Mouse (Mus musculus): ENCODE measurements at regions not wholly inside any gene's neighbourhood (a gene's known extent, or its start where the extent isn't known, plus 50 kb on each side); places are given as distances from the start of the nearest gene placed in this dataset.

DNA sequence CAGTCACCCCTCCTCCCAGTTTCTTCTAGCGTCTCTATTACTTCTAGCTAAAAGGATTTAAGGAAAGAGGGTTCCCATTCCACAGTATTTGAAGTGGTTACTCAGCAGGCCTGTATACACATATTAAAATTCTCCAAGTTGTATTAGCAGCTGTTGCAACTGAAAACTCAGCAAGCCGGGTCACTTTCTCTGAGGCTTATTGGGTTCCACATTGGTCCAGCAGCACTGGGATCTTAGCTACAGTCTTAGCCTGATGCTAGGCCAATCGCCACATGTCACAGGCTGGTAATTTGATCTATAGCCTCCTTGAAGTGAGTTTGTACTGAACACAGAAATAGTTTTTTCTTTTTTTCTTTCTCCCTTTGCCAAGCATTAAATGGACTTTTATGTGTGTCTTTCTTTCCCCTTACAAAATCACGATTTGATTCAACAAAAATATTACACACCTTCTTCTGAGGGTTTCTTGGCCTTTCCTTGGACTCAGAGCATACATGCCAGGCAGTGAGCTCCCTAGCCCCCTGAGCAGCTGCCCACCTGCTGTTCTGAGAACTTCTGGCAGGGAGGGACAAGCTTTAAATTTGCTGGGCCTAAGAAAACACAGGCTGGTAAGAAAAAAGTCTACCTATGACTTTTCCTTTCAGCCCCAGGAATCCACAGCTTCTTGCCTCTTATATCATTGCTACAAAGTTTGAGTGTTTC lies 297.3 kb downstream of the Kcnrg start:
- no peak for DNase-seq (ENCODE audit: low spot score)

DNA sequence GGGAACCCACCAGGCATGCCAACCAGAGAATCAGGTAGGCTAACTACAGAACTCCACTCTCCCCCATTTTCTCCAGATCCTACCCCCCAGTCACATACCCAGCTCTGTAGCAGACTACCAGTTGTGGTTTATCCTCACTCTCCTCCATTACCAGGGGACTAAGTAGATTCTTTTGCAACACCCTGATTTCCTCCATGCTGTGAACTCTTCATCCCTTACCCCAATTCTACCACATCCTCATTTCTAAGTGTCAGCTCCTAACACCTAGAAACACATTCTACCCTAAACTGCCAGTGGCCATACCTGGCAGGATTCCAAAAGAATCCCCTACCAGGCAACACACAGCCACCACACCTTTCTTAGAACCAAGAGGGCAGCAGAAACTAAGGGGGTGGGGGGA lies 310.9 kb downstream of the Kcnrg start:
- no peak for DNase-seq (ENCODE audit: low spot score)

- DNase-seq (ENCODE audit: low spot score) = no peak
Observed at GRCm38 (mm10) chr14:61931811-61932210, 324.6 kb downstream of the Kcnrg start.

- no peak for DNase-seq (ENCODE audit: low spot score)
Observed at GRCm38 (mm10) chr14:61941682-61942081, 334.4 kb downstream of the Kcnrg start.

DNA sequence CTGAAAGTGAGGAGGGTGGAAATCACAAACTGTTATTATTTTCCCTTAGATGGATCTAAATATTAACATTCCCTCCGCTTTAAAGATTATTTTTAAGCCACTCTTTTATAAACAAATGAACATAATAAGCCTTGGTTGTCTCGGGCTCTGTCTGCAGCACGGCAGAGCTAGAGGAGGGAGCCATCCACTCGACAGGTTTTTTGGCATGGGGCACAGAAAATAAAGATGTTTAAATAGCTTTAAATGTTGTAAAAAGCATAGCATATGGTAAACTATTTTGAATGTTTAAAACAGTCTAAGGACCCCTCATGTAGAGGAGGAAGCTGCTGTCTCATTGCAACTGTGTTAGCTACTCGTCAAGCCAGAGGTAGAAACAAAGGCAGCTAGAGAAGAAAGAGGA lies 338.4 kb downstream of the Kcnrg start:
- DNase-seq (ENCODE audit: low spot score) = no peak

- DNase-seq (ENCODE audit: low spot score) = no peak
Observed at GRCm38 (mm10) chr14:61949446-61949845, 342.2 kb downstream of the Kcnrg start.

DNA sequence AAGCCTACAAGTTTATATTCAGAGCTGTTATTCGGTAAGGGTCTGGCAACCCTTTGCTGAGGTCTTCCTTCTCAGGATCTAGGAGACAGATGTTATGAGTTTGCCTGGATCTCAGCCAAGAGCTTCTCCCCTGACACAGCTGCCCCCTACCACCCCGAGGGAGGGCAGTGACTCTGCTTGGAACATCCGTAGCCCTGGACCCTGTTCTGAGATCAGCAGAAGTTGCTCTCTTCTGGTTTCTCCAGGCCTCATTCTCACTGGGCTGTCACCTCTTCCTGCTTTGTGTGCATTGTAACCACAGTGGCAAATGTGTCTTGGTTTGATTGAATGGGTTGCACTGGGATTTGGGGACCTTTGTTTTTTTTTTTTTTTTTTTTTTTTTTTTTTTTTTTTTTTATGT lies 342.4 kb upstream of the Rnaseh2b start:
- no peak for DNase-seq (ENCODE audit: low spot score)

DNA sequence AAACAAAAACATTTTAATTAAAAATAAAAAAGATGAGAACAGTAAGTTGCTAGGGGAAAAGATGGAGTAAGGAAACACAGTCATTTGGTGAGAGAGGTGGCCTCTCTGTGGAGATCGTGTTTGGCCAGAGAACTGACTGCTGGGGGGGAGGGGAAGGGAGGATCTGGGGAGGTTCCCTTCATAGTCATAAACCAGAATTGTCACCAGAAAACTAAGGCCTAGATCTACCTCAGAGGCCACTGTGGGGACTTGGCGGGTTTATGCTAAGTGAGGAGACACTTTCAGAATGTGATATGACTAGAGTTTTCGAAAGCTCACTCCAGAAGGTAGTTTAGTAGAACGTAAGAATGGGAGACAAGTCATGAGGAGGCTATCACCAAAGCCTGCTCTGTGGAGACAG lies 339.4 kb upstream of the Rnaseh2b start:
- DNase-seq (ENCODE audit: low spot score) = no peak

GRCm38 (mm10) chr14:61955416-61955815 lies 337.0 kb upstream of the Rnaseh2b start:
- no peak for DNase-seq (ENCODE audit: low spot score)

GRCm38 (mm10) chr14:61960243-61960957 lies 332.0 kb upstream of the Rnaseh2b start:
- no peak for DNase-seq (ENCODE audit: low spot score)

DNA sequence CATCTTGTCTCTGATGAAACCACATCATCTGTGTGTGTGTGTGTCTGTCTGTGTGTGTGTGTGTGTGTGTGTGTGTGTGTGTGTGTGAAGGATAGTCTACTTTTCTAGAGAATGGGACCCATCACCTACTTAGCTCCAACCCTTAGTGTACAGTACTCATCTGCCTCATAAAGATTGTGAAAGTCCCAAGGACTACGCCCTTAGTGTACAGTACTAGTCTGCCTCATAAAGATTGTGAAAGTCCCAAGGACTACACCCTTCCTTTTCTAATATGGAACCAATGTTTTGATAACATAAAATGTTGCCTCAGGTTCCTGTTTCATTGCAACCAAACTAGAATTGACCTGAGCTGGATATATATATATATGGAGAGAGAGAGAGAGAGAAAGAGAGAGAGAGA lies 323.9 kb upstream of the Rnaseh2b start:
- DNase-seq (ENCODE audit: low spot score) = no peak

DNA sequence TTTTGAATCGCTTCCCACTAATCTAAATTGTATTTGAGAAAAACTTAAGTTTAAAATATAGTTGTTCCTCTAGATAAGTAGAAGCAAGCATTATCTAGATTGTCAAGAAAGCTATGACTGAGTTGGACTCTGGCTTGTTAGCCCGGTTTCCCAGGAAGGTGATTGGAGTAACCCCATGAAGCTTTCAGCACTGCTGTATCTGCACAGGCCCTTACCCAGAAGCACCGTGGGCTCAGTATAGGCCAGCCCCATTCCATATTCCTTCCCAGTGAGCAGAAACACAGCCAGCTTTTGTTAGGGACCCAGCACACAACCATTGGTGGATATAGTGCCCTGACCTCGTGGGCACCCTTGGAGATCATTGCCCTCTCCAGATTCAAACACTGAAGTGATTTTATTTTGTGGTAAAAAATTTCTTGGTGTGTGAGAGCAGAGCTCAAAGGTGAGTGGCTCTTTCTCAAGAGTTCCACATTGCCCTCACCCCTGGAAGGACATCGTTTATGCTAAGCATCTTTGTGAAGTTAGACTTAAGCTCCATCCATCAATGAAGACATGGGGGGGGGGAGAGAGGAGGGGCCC lies 323.3 kb upstream of the Rnaseh2b start:
- no peak for DNase-seq (ENCODE audit: low spot score)

GRCm38 (mm10) chr14:61970591-61970990 lies 321.8 kb upstream of the Rnaseh2b start:
- no peak for DNase-seq (ENCODE audit: low spot score)

GRCm38 (mm10) chr14:61971100-61972088 lies 321.0 kb upstream of the Rnaseh2b start:
- no peak for DNase-seq (ENCODE audit: low spot score)

DNA sequence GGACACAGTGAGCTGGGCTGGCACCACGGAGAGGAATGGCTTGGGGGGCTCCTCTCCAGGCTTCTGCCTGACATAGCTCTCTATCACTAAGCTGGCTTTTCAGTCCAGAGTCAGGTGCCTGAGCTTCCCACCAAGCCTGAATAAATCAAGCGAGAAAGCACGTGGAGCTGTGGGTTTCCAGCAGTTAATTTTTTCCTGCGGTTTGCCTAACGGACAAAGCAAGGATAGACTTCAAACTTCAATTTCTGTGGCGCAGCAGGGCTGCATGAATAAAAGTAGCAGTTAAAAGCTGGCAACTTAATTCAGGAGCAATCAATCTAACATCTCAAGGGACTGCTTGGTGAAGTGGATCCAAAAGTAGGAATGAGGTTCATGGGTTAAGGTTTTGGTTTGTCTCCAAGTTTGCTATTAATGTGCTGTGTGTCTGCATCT lies 317.1 kb upstream of the Rnaseh2b start:
- no peak for DNase-seq (ENCODE audit: low spot score)

GRCm38 (mm10) chr14:61980581-61980980 lies 311.8 kb upstream of the Rnaseh2b start:
- no peak for DNase-seq (ENCODE audit: low spot score)

DNA sequence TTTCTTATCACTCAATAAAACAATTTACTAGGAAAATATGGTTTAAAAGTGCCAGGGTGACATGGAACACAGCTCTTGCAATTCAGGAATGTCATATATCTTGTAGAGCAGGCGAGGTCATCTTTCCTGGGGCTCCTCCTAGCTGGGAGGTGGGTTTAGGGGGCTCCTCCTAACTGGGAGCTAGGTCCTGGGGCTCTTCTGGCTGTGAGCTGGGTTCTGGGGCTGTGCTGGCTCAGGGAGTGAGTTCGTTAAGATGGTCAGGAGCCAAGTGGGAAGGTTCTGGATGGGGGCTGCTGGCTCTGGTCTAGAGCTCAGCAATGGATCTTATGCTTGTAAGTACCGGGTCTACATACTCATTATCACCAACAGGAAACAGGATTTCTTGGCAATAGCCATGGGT lies 306.8 kb upstream of the Rnaseh2b start:
- DNase-seq (ENCODE audit: low spot score) = no peak

GRCm38 (mm10) chr14:61986203-61986602 lies 306.2 kb upstream of the Rnaseh2b start:
- no peak for DNase-seq (ENCODE audit: low spot score)

- no peak for DNase-seq (ENCODE audit: low spot score)
Observed at GRCm38 (mm10) chr14:61995253-61995652, 297.1 kb upstream of the Rnaseh2b start.

DNA sequence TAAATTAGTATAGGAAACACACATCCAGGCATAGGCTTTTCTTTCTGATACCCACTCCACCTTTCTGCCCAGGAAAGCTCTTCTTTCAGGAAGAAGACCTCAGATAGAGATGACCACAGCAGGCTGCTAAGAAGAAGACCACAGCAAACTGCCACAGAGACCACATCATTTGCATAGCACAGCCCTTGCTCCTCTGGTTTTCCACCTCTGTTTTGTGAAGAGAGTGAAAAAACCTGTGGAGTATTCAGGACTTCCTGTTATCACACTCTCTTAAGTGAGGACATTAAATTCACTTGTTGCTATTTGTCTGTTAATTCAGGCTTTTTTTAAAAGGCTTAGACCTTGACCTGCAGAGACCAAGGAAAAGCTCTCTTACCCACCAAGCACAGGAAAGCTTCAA lies 294.7 kb upstream of the Rnaseh2b start:
- DNase-seq (ENCODE audit: low spot score) = no peak

- DNase-seq (ENCODE audit: low spot score) = no peak
Observed at GRCm38 (mm10) chr14:61998259-61998658, 294.1 kb upstream of the Rnaseh2b start.

DNA sequence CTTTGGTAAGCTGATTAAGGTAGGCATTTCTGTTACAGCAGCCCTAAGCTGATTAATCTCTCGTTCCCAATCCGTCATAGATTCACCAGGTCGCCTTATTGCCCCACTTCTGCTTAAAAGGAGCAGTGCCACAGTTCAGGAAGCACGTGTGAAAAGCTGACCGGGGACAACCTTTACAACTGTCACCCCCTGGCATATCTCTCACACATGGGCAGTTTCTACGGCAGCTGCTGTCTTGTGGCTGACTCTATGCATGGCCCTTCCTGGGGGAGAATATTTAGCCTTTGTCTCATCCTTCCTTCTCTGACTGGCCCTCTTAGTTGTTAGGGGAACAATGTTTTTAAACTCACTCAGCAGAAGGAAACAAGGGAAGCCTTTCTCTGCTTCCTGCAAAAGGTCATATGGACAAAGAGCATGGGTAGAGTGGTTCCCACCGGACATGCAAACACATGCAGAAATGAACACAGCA lies 290.9 kb upstream of the Rnaseh2b start:
- no peak for DNase-seq (ENCODE audit: low spot score)
